Mouse (Mus musculus) embryonic facial prominence, embryonic 11.5 days (tissue): ENCODE data around the gene Marc2. TPM values are rescaled to one million over a fixed set of nuclear protein-coding genes. Genes with fewer than 3 reads are reported as not detected.
A peak's percentile ranks its signal among the peaks of the same experiment; 100 is the strongest.

Experiments used
- ATAC-seq: fragments of 200-750 bp; cut with Nextera tagmentation; replicated peaks from 2 replicates; pipeline ENCODE4 v1.8.0; 2017; ENCODE audit warnings: low read depth; ENCODE audit not compliant: insufficient number of reproducible peaks, low FRiP score, low TSS enrichment
- DNase-seq: peaks from one replicate; pipeline ENCODE4 v3.0.0-alpha.2; 2015; ENCODE audit warnings: low spot score
- H3K27ac ChIP-seq: fragments of 300-500 bp; sonication (generic); replicated peaks from 2 replicates; pipeline ENCODE4 v1.5.1; 2014; ENCODE audit warnings: mild to moderate bottlenecking, low read depth, low read length, control low read depth
- H3K27me3 ChIP-seq: fragments of 300-500 bp; sonication (generic); 2 replicates; pipeline ENCODE4 v1.6.1; 2014; ENCODE audit warnings: mild to moderate bottlenecking, low read length, moderate library complexity, mixed read lengths; ENCODE audit not compliant: control insufficient read depth, insufficient read depth
- H3K36me3 ChIP-seq: fragments of 300-500 bp; sonication (generic); replicated peaks from 2 replicates; pipeline ENCODE4 v1.6.1; 2014; ENCODE audit warnings: low read depth, mild to moderate bottlenecking, low read length, moderate library complexity, mixed read lengths; ENCODE audit not compliant: control insufficient read depth, insufficient read depth
- H3K4me1 ChIP-seq: fragments of 300-500 bp; sonication (generic); 2 replicates; pipeline ENCODE4 v1.6.1; 2014; ENCODE audit warnings: low read length, mixed read lengths; ENCODE audit not compliant: control insufficient read depth, insufficient read depth
- H3K4me2 ChIP-seq: fragments of 300-500 bp; sonication (generic); 2 replicates; pipeline ENCODE4 v1.6.1; 2014; ENCODE audit warnings: low read depth, mild to moderate bottlenecking, control low read depth, low read length, moderate library complexity
- H3K4me3 ChIP-seq: fragments of 300-500 bp; sonication (generic); 2 replicates; pipeline ENCODE4 v1.5.1; 2014; ENCODE audit warnings: low read depth, low read length, control low read depth
- H3K9ac ChIP-seq: fragments of 300-500 bp; sonication (generic); replicated peaks from 2 replicates; pipeline ENCODE4 v1.6.1; 2014; ENCODE audit warnings: mild to moderate bottlenecking, control low read depth, low read length
- H3K9me3 ChIP-seq: fragments of 300-500 bp; sonication (generic); replicated peaks from 2 replicates; pipeline ENCODE4 v1.6.1; 2016; ENCODE audit warnings: mild to moderate bottlenecking, low read length, inconsistent platforms, mixed read lengths; ENCODE audit not compliant: control insufficient read depth
- WGBS: fragments of 180-500 bp; shearing (Covaris S2); extraction: QIAGEN DNeasy Blood & Tissue Kit; methylation state at CpG from one replicate; pipeline ENCODE4 v1.1.7; 2014; 5-methylcytosine and 5-hydroxymethylcytosine counted together
- microRNA counts: library from miRNA; unstranded; fragments of <30 nt; microRNA quantifications from one replicate; lab custom pipeline; 2016
- microRNA-seq: library from miRNA; unstranded; fragments of <30 nt; microRNA quantifications from one replicate; pipeline ENCODE4, GENCODE M21; 2016; ENCODE audit warnings: borderline number of aligned reads
- polyA plus RNA-seq: library from polyadenylated mRNA; unstranded; fragments of >200 nt; fragmentation: Nextera tagmentation; extraction: Ambion mirVana; gene quantifications from 2 replicates; pipeline ENCODE4 v1.2.1, GENCODE M21; 2014

Gene Marc2
- polyA plus RNA-seq, 1 experiment from 2014 or later, result 118 TPM

DNA sequence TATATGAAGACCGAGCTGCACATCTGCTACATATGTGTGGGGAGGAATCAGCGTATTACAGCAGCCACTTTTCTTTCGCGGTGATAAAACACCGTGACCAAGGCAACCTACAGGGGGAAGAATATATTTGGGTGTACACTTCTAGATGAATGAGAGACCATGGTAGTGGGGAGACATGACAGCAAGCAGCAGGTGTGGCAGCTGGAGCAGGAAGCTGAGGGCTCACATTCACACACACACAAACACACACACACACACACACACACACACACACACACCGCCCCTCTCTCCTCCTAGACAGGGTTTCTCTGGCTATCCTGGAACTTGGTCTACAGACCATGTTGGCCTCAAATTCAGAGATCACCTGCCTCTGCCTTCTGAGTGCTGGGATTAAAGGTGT lies 68.1 kb downstream of the Marc2 start:
- Histone ChIP-seq H3K27ac (no peak overlapping the region), H3K9ac (no peak overlapping the region), H3K4me2 (no peak overlapping the region), H3K27me3 (no peaks in the 10 kb centered on the region), H3K4me1 (no peaks in the 10 kb centered on the region), H3K36me3 (no peaks in the 10 kb centered on the region), H3K9me3 (no peaks in the 10 kb centered on the region), H3K4me3 (no peak overlapping the region)
- 91% methylated on average over 6 of the region's 6 CpGs for WGBS
- DNase-seq (no peak), ATAC-seq (no peak)

DNA sequence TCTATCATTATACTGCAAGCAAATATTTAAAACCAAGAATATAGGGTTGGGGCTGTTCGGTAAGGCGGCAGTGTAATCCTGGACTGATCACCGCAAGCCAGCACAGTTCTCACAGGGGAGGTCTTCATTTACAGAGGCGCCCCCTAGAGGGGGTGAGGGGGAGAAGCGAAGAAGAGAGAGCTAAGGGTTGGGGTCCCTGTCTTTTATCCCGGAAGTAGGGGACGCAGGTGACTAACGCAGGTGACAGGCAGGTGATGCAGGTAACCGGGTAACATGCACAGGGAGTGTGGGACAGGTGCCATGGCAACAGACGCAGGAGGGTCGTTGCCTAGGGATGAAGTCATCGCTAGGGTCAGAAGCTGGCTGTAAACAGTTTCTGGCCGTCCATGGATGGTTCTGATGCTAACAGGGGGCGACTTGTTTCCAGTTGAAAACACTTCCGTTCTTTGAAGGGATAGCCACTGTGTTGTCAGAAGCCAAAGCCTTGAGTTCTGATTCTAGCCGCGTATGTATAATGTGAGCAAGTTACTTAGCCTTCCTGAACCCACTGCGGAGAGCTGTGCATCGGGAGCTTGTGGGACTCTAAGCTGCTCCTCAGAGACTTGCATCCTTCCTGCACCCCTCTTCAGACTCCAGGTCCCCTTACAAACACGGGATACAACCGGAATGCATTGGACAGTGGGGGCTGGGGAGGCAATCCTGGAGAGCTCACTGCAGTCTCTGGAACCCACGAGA lies 69.0 kb downstream of the Marc2 start:
- H3K9me3 ChIP-seq, result no peaks in the 10 kb centered on the region
- WGBS, result 31% methylated on average over 22 of the region's 22 CpGs
- DNase-seq, result peak; percentile 23
- H3K27me3 ChIP-seq, result no peaks in the 10 kb centered on the region
- H3K9ac ChIP-seq, result no peak overlapping the region
- no peaks in the 10 kb centered on the region for H3K36me3 ChIP-seq
- H3K27ac ChIP-seq, result no peak overlapping the region
- ATAC-seq, result no peak
- H3K4me3 ChIP-seq, result no peak overlapping the region
- no peaks in the 10 kb centered on the region for H3K4me1 ChIP-seq
- no peak overlapping the region for H3K4me2 ChIP-seq

DNA sequence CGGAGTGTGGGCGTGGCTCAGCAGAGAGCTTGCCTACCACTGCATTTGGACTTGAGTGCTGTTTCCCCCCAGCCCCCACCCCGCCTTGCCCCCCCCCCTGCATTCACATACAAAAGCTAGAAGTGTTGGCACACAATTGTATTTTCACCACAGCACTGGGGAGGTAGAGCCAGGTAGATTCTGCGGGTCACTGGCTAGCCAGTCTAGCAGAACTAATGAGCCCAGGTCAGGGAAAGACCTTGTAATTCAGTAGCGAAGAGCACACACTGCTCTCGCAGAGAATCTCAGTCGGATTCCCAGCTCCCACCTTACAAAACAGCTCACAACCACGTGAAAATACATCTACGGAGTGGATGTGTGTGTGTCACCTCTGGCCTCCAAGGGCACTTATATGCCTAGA lies 71.0 kb downstream of the Marc2 start:
- ATAC-seq, result no peak
- WGBS, result 55% methylated on average over 9 of the region's 9 CpGs
- H3K4me2 ChIP-seq, result no peak overlapping the region
- H3K27ac ChIP-seq, result no peak overlapping the region
- no peak for DNase-seq
- no peaks in the 10 kb centered on the region for H3K36me3 ChIP-seq
- no peaks in the 10 kb centered on the region for H3K4me1 ChIP-seq
- H3K9ac ChIP-seq, result no peak overlapping the region
- no peaks in the 10 kb centered on the region for H3K9me3 ChIP-seq
- H3K4me3 ChIP-seq, result no peak overlapping the region
- H3K27me3 ChIP-seq, result no peaks in the 10 kb centered on the region

DNA sequence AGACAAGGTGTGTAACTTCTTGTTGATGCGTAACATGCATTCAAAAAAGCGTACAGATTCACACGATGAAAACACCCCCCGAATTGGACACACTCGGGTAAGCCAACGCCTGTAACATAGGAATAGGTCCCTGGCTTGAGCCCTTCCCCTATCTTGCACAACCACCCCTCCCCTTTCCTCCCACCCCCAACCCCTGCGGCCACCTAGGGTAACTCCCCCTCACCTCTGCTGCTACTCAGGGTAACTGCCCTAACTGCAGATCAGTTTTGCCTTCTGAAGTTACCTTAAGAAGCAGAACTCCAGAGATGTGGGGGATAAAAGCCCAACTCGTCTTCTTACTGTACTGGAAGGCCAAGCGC lies 74.4 kb downstream of the Marc2 start:
- Histone ChIP-seq H3K9ac (no peak overlapping the region), H3K4me2 (peak overlapping the region; percentile 25), H3K27ac (no peak overlapping the region), H3K4me1 (no peaks in the 10 kb centered on the region), H3K27me3 (no peaks in the 10 kb centered on the region), H3K9me3 (no peaks in the 10 kb centered on the region), H3K4me3 (no peak overlapping the region), H3K36me3 (no peaks in the 10 kb centered on the region)
- WGBS, result 9% methylated on average over 9 of the region's 9 CpGs
- DNase-seq, result peak; percentile 17
- ATAC-seq, result no peak

DNA sequence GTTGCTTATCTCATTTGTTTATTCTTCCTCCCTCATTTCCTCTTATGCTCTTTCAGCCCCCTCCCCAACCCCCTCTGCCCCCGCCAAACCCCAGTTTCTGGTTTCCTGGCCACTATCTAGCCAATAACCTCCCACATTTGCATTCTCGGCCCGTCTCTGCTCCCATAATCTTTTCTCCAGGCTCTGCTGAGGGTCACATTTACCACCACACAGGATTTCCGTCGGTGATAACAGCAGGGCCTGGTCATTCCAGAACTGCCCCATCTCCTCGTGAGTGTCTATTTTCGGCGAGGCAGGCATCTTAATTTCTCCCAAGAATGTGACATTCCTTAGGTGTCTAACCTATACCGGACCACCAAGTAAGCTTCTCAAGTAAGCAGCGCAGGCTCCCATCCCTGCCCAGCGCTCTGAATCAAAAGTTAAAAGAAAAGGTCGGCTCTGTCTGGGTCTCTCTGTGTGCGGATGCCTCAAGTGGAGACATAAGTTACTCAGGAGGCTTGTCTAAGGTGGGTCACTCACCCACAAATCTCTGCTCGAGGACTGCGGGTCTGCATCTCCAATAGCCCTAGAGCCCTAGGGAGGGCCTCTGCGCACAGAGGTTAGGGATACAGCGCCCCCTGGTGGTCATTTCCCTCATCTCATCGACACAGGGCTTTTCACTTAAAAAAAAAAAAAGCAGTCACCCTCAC lies 74.9 kb downstream of the Marc2 start:
- Histone ChIP-seq H3K4me3 (no peak overlapping the region), H3K4me1 (no peaks in the 10 kb centered on the region), H3K27ac (no peak overlapping the region), H3K4me2 (peak overlapping the region; percentile 25), H3K27me3 (no peaks in the 10 kb centered on the region), H3K36me3 (no peaks in the 10 kb centered on the region), H3K9me3 (no peaks in the 10 kb centered on the region), H3K9ac (no peak overlapping the region)
- ATAC-seq, result peak; percentile 65; the same call in 1 of the 2 replicates
- 26% methylated on average over 18 of the region's 18 CpGs for WGBS
- peak; percentile 89 for DNase-seq

DNA sequence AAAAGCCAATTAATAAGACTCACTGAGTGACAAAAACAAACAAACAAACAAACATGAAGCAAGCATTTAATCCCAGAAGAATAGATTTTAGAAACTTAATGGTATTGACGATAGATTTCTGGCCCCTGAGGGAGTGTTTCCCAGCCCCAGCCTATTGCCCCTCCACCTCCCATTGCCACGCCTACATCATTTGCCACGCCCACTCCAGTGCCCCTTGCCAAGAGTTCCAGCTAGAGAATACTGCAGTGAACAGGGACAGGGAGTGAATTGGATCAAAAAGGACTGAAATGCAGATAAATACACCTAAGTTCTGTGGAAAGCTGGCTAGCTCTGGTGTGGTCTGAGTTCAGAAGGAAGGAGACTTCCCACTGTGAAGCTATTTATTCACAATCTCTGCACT lies 82.4 kb downstream of the Marc2 start:
- DNase-seq, result no peak
- WGBS, result 43% methylated on average over 3 of the region's 3 CpGs

More for the DNA sequence above, 82.4 kb downstream of the Marc2 start:
- no peaks in the 10 kb centered on the region for H3K9me3 ChIP-seq
- no peak overlapping the region for H3K4me3 ChIP-seq
- no peak overlapping the region for H3K9ac ChIP-seq
- no peaks in the 10 kb centered on the region for H3K4me1 ChIP-seq
- no peak overlapping the region for H3K27ac ChIP-seq
- H3K4me2 ChIP-seq, result no peak overlapping the region
- H3K36me3 ChIP-seq, result no peaks in the 10 kb centered on the region
- ATAC-seq, result no peak
- H3K27me3 ChIP-seq, result no peaks in the 10 kb centered on the region

MicroRNAs encoded within 50 kb of the gene (microRNA counts, 519-probe panel; counts per million panel counts)
- microRNA mmu-miR-1981 (lab: Ali Mortazavi, UCI), result 4,108 counts per million, percentile 64 among the panel's probes with 10 or more counts

Small RNA genes lying within 50 kb of the gene (microRNA-seq; reads per million reads assigned to microRNA genes)
- 126 reads per million, percentile 45 among the genes with 10 or more reads in this experiment for gene Mir1981

Other genes starting within 250 kb of the Marc2 start
- gene Hlx, start 113.8 kb downstream of the Marc2 start, polyA plus RNA-seq, result 4.6 and 5.3 TPM in 2 replicates
- gene Marc1, start 35.1 kb downstream of the Marc2 start, polyA plus RNA-seq, result not detected in 2 replicates
- 0.67 and 0.72 TPM in 2 replicates for gene C130074G19Rik, start 36.8 kb upstream of the Marc2 start, polyA plus RNA-seq
- 3.9 and 4.4 TPM in 2 replicates for gene Mark1, start 153.1 kb upstream of the Marc2 start, polyA plus RNA-seq